ENCODE assay signal across 12 mouse cellular contexts in genomic region chr12:107889841-107890240, GRCm38 (mm10).
DNase-seq lines count a peak whose midpoint lies in the region; ATAC-seq lines count a peak whose summit lies in the region.
"Had no signal": no experiment of that assay in that cellular context is flagged by ENCODE, and none has a peak within 500 bp of the region (broad histone marks: within the 10 kb centered on the region; RNA-seq: fewer than 3 reads in every experiment).

No protein-coding gene starts in this region.

- no peaks in the 10 kb centered on the region for H3K9me3 ChIP-seq in kidney, embryonic 14.5 days (ENCODE audit: control insufficient read depth, low read length)
- no peaks in the 10 kb centered on the region for H3K9me3 ChIP-seq in embryonic facial prominence, embryonic 10.5 days
- H3K9me3 ChIP-seq in limb, embryonic 12.5 days: no peaks in the 10 kb centered on the region
- H3K9me3 ChIP-seq in midbrain, embryonic 13.5 days: no peaks in the 10 kb centered on the region
- H3K9me3 ChIP-seq: liver, embryonic 13.5 days had no signal

- H3K27me3 ChIP-seq in kidney, embryonic 14.5 days (ENCODE audit: control insufficient read depth, insufficient read depth, low read length): no peaks in the 10 kb centered on the region
- H3K27me3 ChIP-seq in embryonic facial prominence, embryonic 10.5 days (replicated peaks; ENCODE audit: low read depth, poor library complexity, severe bottlenecking): peaks cover 16% of the 10 kb centered on the region; the same call in 1 of the 2 replicates
- H3K27me3 ChIP-seq in limb, embryonic 12.5 days: no peaks in the 10 kb centered on the region
- H3K27me3 ChIP-seq in midbrain, embryonic 13.5 days: peaks cover 10% of the 10 kb centered on the region; the same call in 1 of the 2 replicates
- H3K27me3 ChIP-seq: liver, embryonic 13.5 days had no signal

- H3K4me1 ChIP-seq in kidney, embryonic 14.5 days (ENCODE audit: control insufficient read depth, insufficient read depth, low read length): 0 out of 2 replicates have a peak, but pooled peaks cover 7% of the 10 kb centered on the region
- H3K4me1 ChIP-seq in embryonic facial prominence, embryonic 10.5 days: peaks cover 46% of the 10 kb centered on the region
- H3K4me1 ChIP-seq in limb, embryonic 12.5 days (replicated peaks): peaks cover 42% of the 10 kb centered on the region
- H3K4me1 ChIP-seq in midbrain, embryonic 13.5 days (replicated peaks): peaks cover 4% of the 10 kb centered on the region
- H3K4me1 ChIP-seq: liver, embryonic 13.5 days had no signal

- H3K4me3 ChIP-seq in kidney, embryonic 14.5 days (ENCODE audit: low read length): no peak overlapping the region
- no peak overlapping the region for H3K4me3 ChIP-seq in embryonic facial prominence, embryonic 10.5 days
- no peak overlapping the region for H3K4me3 ChIP-seq in limb, embryonic 12.5 days (replicated peaks)
- no peak overlapping the region for H3K4me3 ChIP-seq in midbrain, embryonic 13.5 days (replicated peaks)
- H3K4me3 ChIP-seq: liver, embryonic 13.5 days had no signal

- DNase-seq in kidney, adult 8-10 months: no peak
- peak; percentile 14 for DNase-seq in Muller cell, postnatal 12 days (ENCODE audit: inconsistent ontology term)
- peak; percentile 82 for DNase-seq in embryonic facial prominence, embryonic 10.5 days (ENCODE audit: low spot score)
- DNase-seq in cerebellum, postnatal 25 days: no peak
- DNase-seq in layer of hippocampus, postnatal 10 days (ENCODE audit: low spot score in 2 of 2): no peak
- DNase-seq: cerebellum, postnatal 36 days; liver, embryonic 13.5 days had no signal

- H3K4me2 ChIP-seq in kidney, embryonic 14.5 days (replicated peaks; ENCODE audit: low read depth, low read length): no peak overlapping the region
- no peak overlapping the region for H3K4me2 ChIP-seq in limb, embryonic 12.5 days
- H3K4me2 ChIP-seq in midbrain, embryonic 13.5 days (replicated peaks): no peak overlapping the region
- H3K4me2 ChIP-seq: liver, embryonic 13.5 days had no signal

- no peaks in the 10 kb centered on the region for H3K36me3 ChIP-seq in kidney, embryonic 14.5 days (ENCODE audit: control insufficient read depth, insufficient read depth, low read length)
- H3K36me3 ChIP-seq in embryonic facial prominence, embryonic 10.5 days (replicated peaks): no peaks in the 10 kb centered on the region
- H3K36me3 ChIP-seq in limb, embryonic 12.5 days: no peaks in the 10 kb centered on the region
- H3K36me3 ChIP-seq in midbrain, embryonic 13.5 days: no peaks in the 10 kb centered on the region
- H3K36me3 ChIP-seq: liver, embryonic 13.5 days had no signal

- H3K27ac ChIP-seq in kidney, embryonic 14.5 days (ENCODE audit: low read depth, low read length): no peak overlapping the region
- peak overlapping the region; percentile 82 for H3K27ac ChIP-seq in embryonic facial prominence, embryonic 10.5 days (replicated peaks)
- peak overlapping the region; percentile 59 for H3K27ac ChIP-seq in limb, embryonic 12.5 days
- H3K27ac ChIP-seq in midbrain, embryonic 13.5 days: no peak overlapping the region
- H3K27ac ChIP-seq: liver, embryonic 13.5 days had no signal

- no peak overlapping the region for H3K9ac ChIP-seq in kidney, embryonic 14.5 days (ENCODE audit: low read depth, low read length)
- no peak overlapping the region for H3K9ac ChIP-seq in limb, embryonic 12.5 days (replicated peaks)
- H3K9ac ChIP-seq in midbrain, embryonic 13.5 days (replicated peaks): no peak overlapping the region
- H3K9ac ChIP-seq: liver, embryonic 13.5 days had no signal

- WGBS in kidney, embryonic 14.5 days: 28% methylated on average over 10 of the region's 10 CpGs
- 30% methylated on average over 10 of the region's 10 CpGs for WGBS in embryonic facial prominence, embryonic 10.5 days
- 18% methylated on average over 10 of the region's 10 CpGs for WGBS in limb, embryonic 12.5 days
- WGBS in midbrain, embryonic 13.5 days: 68% methylated on average over 10 of the region's 10 CpGs

- peak; percentile 82 for ATAC-seq in kidney, embryonic 14.5 days (ENCODE audit: low FRiP score, low TSS enrichment)
- 0 out of 2 replicates have a peak, but pooled peaks have one; percentile 38 for ATAC-seq in limb, embryonic 12.5 days (ENCODE audit: insufficient number of reproducible peaks, insufficient read depth, low FRiP score, low TSS enrichment, low read depth)
- no peak for ATAC-seq in midbrain, embryonic 13.5 days
- ATAC-seq: forebrain, embryonic 14.5 days; inflammation-experienced regulatory T-cells, adult 6 months had no signal

Comparison
In these comparisons a context has a peak if more than half of its experiments do, and no peak if none do; other contexts are left out.
1. H3K27ac ChIP-seq: peak in embryonic facial prominence, embryonic 10.5 days (single experiment) and limb, embryonic 12.5 days (single experiment); none in kidney, embryonic 14.5 days (single experiment) and midbrain, embryonic 13.5 days (single experiment).
2. DNase-seq: peak in Muller cell, postnatal 12 days (single experiment) and embryonic facial prominence, embryonic 10.5 days (single experiment); none in kidney, adult 8-10 months (0 of 2), cerebellum, postnatal 25 days (0 of 2) and layer of hippocampus, postnatal 10 days (0 of 2).